Mouse (Mus musculus): ENCODE measurements around the gene Wfdc16.
"Not testable (repeated sequence)": the region's sequence is repeated elsewhere in the genome, so short reads cannot be mapped to it uniquely, and the experiment has no call there.

Gene Wfdc16

DNA sequence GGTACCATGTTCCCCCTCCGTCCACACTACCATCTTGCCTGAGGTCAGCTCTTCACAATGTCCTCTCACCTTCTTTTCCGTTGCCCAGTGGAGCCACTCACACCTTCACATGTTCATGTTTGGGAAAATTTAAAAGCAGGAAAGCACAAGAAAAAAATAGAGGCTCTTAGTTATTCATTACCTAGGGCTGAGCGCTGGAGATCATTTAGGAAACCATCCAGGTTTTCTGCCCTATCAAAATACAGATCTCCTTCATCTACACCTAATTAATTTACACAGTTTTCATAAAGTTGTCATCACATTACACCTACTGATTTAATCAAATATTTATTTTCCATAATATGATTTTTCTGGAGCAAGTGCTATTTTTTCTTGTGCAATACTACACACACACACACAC is at the start of gene Wfdc16:
Gene Wfdc16 (minus strand): TSS at position 101 of the 400 bp plus-strand sequence.
- DNase-seq (ENCODE audit: low spot score): no peak

DNA sequence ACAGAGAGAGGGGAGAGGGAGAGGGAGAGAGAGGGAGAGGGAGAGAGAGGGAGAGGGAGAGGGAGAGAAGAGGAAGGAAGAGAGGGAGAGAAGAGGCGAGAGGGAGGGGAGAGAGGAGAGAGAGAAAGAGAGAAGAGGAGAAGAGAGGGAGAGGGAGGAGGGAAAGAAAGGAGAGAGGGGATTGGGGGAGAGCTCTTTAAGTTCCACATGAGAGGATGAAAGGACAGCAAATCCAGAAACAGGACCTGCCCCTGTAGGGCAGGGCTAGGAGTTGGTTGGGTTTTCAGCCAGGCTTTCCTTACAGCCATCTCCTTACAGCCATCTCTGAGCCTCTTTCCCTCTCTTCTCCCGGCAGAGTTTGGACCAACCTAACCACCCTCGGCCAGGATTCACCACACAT is 46.2 kb upstream of the Wfdc16 start, which contains the start of gene Wfdc13:
Gene Wfdc13 (plus strand): TSS at position 301 of the 400 bp plus-strand sequence.
- no peak for DNase-seq (ENCODE audit: low spot score)

- DNase-seq (ENCODE audit: low spot score): peak; percentile 45
Measured at GRCm38 (mm10) chr2:164679906-164680305, 41.3 kb upstream of the Wfdc16 start.

- peak; percentile 93 for DNase-seq (ENCODE audit: low spot score)
Measured at GRCm38 (mm10) chr2:164678848-164679625, 40.4 kb upstream of the Wfdc16 start.

DNA sequence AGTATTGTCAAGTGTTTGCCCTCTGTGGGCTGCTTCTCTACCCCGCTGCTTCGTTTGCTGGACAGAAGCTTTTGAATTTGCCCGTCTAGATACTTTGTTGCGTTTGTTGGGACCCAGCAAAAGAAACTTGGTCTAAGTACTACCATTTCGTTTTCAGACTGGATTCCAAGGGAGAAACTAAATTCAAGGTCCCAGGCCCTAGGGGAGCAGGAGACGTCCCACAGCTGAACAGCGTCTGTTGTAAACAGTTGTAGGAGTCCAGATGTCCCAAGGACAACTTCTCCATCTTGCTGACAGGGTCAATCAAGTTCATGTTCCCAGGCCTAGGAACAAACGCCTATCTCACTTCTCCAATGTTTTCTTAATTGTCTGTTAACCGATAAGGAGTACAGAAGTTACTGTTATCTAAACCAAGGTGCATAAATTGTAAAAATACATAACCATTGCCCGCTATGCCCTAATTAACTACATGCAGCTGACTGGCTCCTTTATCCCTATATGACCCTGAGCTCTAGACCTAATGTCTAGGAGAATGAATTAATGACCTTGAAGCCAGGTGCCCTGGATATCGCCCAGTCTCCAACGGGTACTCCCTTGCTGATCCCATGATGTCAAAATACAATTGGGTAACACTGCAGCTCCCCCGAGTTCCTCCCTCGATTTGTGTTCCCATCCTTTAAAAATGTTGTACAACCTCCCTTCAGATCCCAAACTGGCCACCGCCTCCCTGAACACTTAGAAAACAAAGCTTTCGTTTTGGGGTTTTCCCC is 38.5 kb upstream of the Wfdc16 start:
- no peak for DNase-seq (ENCODE audit: low spot score)

DNA sequence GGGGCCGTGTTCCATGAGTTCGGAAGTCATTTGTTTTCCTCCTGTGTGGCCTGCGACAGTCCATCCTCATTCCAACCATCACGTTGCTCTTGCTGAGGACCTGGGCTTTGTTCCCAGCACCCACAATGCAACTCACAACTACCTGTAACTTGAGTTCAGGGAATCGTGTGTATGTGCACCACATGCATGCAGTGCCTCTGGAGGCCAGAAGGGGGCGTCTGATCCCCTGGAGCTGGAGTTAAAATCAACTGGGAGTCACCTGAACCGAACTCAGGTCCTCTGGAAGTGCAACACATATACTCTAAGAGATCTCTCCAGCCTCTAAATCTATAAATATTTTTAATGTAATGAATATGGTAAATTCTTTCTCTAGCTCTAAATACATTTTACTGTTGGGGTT is 37.5 kb upstream of the Wfdc16 start:
- no peak for DNase-seq (ENCODE audit: low spot score)

GRCm38 (mm10) chr2:164673987-164674386 is 35.4 kb upstream of the Wfdc16 start, which contains the start of gene Wfdc11:
TSS of gene Wfdc11 (minus strand) at chr2:164674087.
- DNase-seq (ENCODE audit: low spot score): no peak

- no peak for DNase-seq (ENCODE audit: low spot score)
Measured at GRCm38 (mm10) chr2:164670938-164671337, 32.3 kb upstream of the Wfdc16 start.

- no peak for DNase-seq (ENCODE audit: low spot score)
Measured at GRCm38 (mm10) chr2:164670261-164670660, 31.7 kb upstream of the Wfdc16 start.

GRCm38 (mm10) chr2:164664851-164665250 is 26.3 kb upstream of the Wfdc16 start:
- DNase-seq (ENCODE audit: low spot score): no peak

DNA sequence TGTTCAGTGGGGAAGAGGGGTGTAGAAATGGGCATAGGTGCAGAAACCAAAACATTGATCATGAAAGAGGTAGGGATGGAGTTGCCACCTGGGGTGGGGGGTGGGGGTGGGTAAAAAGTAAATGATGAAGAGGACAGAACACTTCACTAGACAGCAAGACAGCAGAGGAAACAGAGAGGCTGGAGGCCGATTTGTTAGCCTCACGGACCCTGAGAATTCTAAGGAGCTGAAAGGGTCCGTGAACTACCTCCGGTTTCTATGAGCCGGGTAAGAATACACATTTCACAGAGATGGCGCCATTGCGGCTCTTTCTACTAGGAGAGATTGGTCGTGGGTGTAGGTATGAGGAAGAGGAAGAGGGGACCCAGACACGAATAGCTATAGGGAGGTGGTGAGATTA is 17.9 kb upstream of the Wfdc16 start, which contains the start of gene Wfdc9:
Gene Wfdc9 (minus strand): TSS at position 101 of the 400 bp plus-strand sequence.
- DNase-seq (ENCODE audit: low spot score): no peak

GRCm38 (mm10) chr2:164655858-164656257 is 17.3 kb upstream of the Wfdc16 start, which contains the start of gene Wfdc10:
TSS of gene Wfdc10 (plus strand) at chr2:164656046.
- peak; percentile 78 for DNase-seq (ENCODE audit: low spot score)

GRCm38 (mm10) chr2:164641881-164642673 is 3.5 kb upstream of the Wfdc16 start:
- DNase-seq (ENCODE audit: low spot score): no peak

DNA sequence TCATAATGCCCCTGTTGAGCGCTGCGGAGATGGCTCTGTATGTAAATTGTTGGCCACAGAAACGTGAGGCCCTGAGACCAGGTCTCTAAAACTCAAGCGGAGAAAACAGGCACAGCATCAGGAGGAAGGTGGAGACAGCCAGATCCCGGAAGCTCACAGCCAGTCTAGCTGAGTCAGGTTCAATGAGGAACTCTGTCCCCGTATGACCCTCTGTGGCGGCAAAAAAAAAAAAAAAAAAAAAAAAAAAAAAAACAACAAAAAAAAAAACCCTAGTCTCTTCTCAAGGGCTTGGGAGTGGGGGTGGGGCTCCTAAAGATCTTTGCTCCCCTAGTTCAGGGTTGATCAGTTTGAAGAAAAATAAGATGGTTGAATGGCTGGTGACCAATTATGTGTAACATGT is 2.5 kb upstream of the Wfdc16 start:
- DNase-seq (ENCODE audit: low spot score): no peak

- peak; percentile 18 for DNase-seq (ENCODE audit: low spot score)
Measured at GRCm38 (mm10) chr2:164635266-164635665, 3.3 kb downstream of the Wfdc16 start.

- DNase-seq (ENCODE audit: low spot score): no peak
Measured at GRCm38 (mm10) chr2:164621775-164622174, 16.8 kb downstream of the Wfdc16 start.

GRCm38 (mm10) chr2:164619050-164619449 is 19.5 kb downstream of the Wfdc16 start:
- no peak for DNase-seq (ENCODE audit: low spot score)

GRCm38 (mm10) chr2:164615386-164615785 is 23.2 kb downstream of the Wfdc16 start:
- no peak for DNase-seq (ENCODE audit: low spot score)

DNA sequence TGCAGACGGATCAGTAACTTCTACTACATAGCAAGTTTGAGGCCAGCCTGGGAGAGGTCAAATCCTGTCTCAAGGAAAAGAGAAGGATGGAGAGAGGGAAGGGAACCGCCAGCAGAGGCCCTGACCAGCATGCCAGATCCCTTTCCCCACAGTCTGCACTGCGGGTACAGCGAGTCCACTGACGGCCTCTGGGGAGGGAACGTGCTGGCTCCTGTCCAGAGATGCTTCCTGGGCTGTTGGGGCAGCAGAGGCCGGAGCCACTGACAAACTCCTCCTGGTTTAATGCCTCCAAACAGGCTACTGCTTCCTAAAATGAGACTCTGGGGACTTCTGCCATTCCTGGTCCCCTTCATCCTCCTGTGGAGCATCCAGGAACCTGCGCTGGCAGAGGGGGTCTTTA is 25.1 kb downstream of the Wfdc16 start, which contains the start of the genes Wfdc6b and Wfdc8:
Gene Wfdc6b (plus strand): TSS at position 52 of the 400 bp plus-strand sequence.
Gene Wfdc8 (minus strand): TSS at position 156 of the 400 bp plus-strand sequence.
- not testable (repeated sequence) for DNase-seq (ENCODE audit: low spot score)

- no peak for DNase-seq (ENCODE audit: low spot score)
Measured at GRCm38 (mm10) chr2:164608781-164609180, 29.8 kb downstream of the Wfdc16 start.

DNA sequence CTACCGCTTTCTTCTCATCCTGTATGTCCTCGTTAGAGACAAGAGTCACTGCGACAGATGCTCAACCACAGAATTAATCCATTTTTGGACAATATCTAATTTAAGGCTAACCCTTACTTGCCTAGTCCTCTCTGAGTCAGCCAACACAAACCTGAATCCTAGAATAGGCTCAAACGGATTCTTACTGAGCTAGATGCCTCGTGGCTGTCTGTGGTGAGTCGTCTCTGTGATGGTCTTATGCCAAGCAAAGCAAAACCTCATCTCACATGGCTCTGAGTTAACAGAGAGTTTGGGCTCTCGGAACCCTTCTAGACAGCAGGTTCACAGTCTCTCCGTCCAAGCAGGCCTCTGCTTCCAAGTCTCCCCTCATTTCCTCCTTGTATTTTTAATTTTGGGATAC is 34.2 kb downstream of the Wfdc16 start:
- DNase-seq (ENCODE audit: low spot score): no peak

- DNase-seq (ENCODE audit: low spot score): no peak
Measured at GRCm38 (mm10) chr2:164603482-164603881, 35.1 kb downstream of the Wfdc16 start.
